Mouse (Mus musculus): ENCODE data around the gene Zranb1. TPM values are rescaled to one million over a fixed set of nuclear protein-coding genes. Genes with fewer than 3 reads are reported as not detected.

The Zranb1 gene
- total and polyA plus RNA-seq, 3 experiments: 17.4 to 18.5 TPM; not detected in 1

- no peak overlapping the region for H3K27ac ChIP-seq (ENCODE audit: control insufficient read depth, low read depth, low read length)
- DNase-seq (ENCODE audit: low read depth, low spot score): peak; percentile 81
- H3K9me3 ChIP-seq (replicated peaks; ENCODE audit: insufficient read depth, low read length): no peaks in the 10 kb centered on the region
- no peaks in the 10 kb centered on the region; a peak in 1 of 4 replicates for H3K36me3 ChIP-seq (ENCODE audit: control insufficient read depth in 1 of 2, insufficient read depth in 2 of 2, low read length in 2 of 2)
- H3K4me1 ChIP-seq (ENCODE audit: control insufficient read depth in 1 of 2, insufficient read depth in 2 of 2, low read length in 2 of 2): peaks cover 0 to 7% of the 10 kb centered on the region in 2 experiments; a peak in 3 of 4 replicates
- no peak overlapping the region for H3K4me3 ChIP-seq (ENCODE audit: control insufficient read depth in 1 of 2, insufficient read depth in 1 of 2, low read depth in 2 of 2, low read length in 2 of 2)
- H3K79me2 ChIP-seq (ENCODE audit: control insufficient read depth, insufficient read depth, low read length, poor library complexity): no peaks in the 10 kb centered on the region
- TF ChIP-seq ZC3H11A (IDR thresholded peaks at IDR 0.05; ENCODE audit: low read depth, low read length): peak; percentile 83
- peak; percentile 34; the same call in 1 of the 2 replicates for TF ChIP-seq USF1 (IDR thresholded peaks at IDR 0.05; ENCODE audit: low read depth, low read length)
- no peak for TF ChIP-seq POLR2AphosphoS2 (IDR thresholded peaks at IDR 0.05; ENCODE audit: low read length)
- peak; percentile 76 to 93 (median 93) for TF ChIP-seq CTCF (IDR thresholded peaks at IDR 0.05 in 2 of 3, conservative IDR thresholded peaks at IDR 0.05 in 1 of 3; ENCODE audit: control insufficient read depth in 1 of 3, insufficient read depth in 1 of 3, low read depth in 2 of 3, low read length in 3 of 3, poor library complexity in 1 of 3, severe bottlenecking in 1 of 3)
- TF ChIP-seq SMC3 (IDR thresholded peaks at IDR 0.05; ENCODE audit: low read depth, low read length): peak; percentile 86
- TF ChIP-seq RAD21 (IDR thresholded peaks at IDR 0.05; ENCODE audit: low read depth, low read length): peak; percentile 96
- no peak for TF ChIP-seq ELF1 (IDR thresholded peaks at IDR 0.05; ENCODE audit: low read depth, low read length)
- no peak overlapping the region for H3K9ac ChIP-seq (ENCODE audit: control insufficient read depth, low read depth, low read length, poor library complexity, severe bottlenecking)
- no peaks in the 10 kb centered on the region for H3K27me3 ChIP-seq (ENCODE audit: control insufficient read depth in 1 of 2, insufficient read depth in 2 of 2, low read length in 2 of 2)
Observed at GRCm38 (mm10) chr7:132898234-132898633, 32.7 kb upstream of the Zranb1 start.

- Histone ChIP-seq H3K27me3 (ENCODE audit: control insufficient read depth in 1 of 2, insufficient read depth in 2 of 2, low read length in 2 of 2) (no peaks in the 10 kb centered on the region), H3K9me3 (replicated peaks; ENCODE audit: insufficient read depth, low read length) (no peaks in the 10 kb centered on the region), H3K4me3 (ENCODE audit: control insufficient read depth in 1 of 2, insufficient read depth in 1 of 2, low read depth in 2 of 2, low read length in 2 of 2) (no peak overlapping the region), H3K79me2 (ENCODE audit: control insufficient read depth, insufficient read depth, low read length, poor library complexity) (no peaks in the 10 kb centered on the region), H3K9ac (ENCODE audit: control insufficient read depth, low read depth, low read length, poor library complexity, severe bottlenecking) (no peak overlapping the region), H3K4me1 (ENCODE audit: control insufficient read depth in 1 of 2, insufficient read depth in 2 of 2, low read length in 2 of 2) (peaks cover 0 to 7% of the 10 kb centered on the region in 2 experiments; a peak in 3 of 4 replicates), H3K36me3 (ENCODE audit: control insufficient read depth in 1 of 2, insufficient read depth in 2 of 2, low read length in 2 of 2) (no peaks in the 10 kb centered on the region; a peak in 1 of 4 replicates), H3K27ac (ENCODE audit: control insufficient read depth, low read depth, low read length) (no peak overlapping the region)
- peak; percentile 38 for DNase-seq (ENCODE audit: low read depth, low spot score)
- no peak for TF ChIP-seq KAT2A (conservative IDR thresholded peaks at IDR 0.05; ENCODE audit: low read depth, low read length)
- TF ChIP-seq HCFC1 (IDR thresholded peaks at IDR 0.05; ENCODE audit: low read depth, low read length): no peak
- TF ChIP-seq MXI1 (IDR thresholded peaks at IDR 0.05; ENCODE audit: low read depth, low read length): no peak
- TF ChIP-seq ZC3H11A (IDR thresholded peaks at IDR 0.05; ENCODE audit: low read depth, low read length): no peak
- no peak for TF ChIP-seq POLR2AphosphoS5 (IDR thresholded peaks at IDR 0.05; ENCODE audit: borderline replicate concordance, low read depth, low read length)
- TF ChIP-seq UBTF (IDR thresholded peaks at IDR 0.05; ENCODE audit: borderline replicate concordance, insufficient read depth, low read depth, low read length): no peak
- no peak for TF ChIP-seq EP300 (IDR thresholded peaks at IDR 0.05; ENCODE audit: low read depth in 1 of 2, low read length in 2 of 2)
- TF ChIP-seq MEF2A (IDR thresholded peaks at IDR 0.05; ENCODE audit: extremely low read depth, insufficient replicate concordance, low read depth, low read length, poor library complexity, severe bottlenecking): no peak
- TF ChIP-seq RCOR1 (IDR thresholded peaks at IDR 0.05; ENCODE audit: low read depth, low read length): no peak
- no peak for TF ChIP-seq TAL1 (IDR thresholded peaks at IDR 0.05; ENCODE audit: low read length)
- TF ChIP-seq POLR2A (IDR thresholded peaks at IDR 0.05; ENCODE audit: control insufficient read depth in 1 of 2, insufficient read depth in 1 of 2, low read depth in 1 of 2, low read length in 2 of 2, poor library complexity in 1 of 2): no peak
Observed at GRCm38 (mm10) chr7:132900826-132901531, 30.0 kb upstream of the Zranb1 start.
